Mouse (Mus musculus): Measurements from ENCODE around the gene Rln3. TPM values are rescaled to one million over a fixed set of nuclear protein-coding genes. Genes with fewer than 3 reads are reported as not detected.

Gene Rln3
- polyA plus RNA-seq (2017; shearing (Covaris generic)) = 0.76 TPM

GRCm38 (mm10) chr8:84044900-84045299, at the start of gene Rln3:
Rln3 (minus strand) TSS chr8:84045000.

GRCm38 (mm10) chr8:84066291-84066930, 21.6 kb upstream of the Rln3 start, which contains the start of gene Rfx1:
Rfx1 (plus strand) TSS chr8:84066834.

GRCm38 (mm10) chr8:84065037-84065436, 20.2 kb upstream of the Rln3 start, which contains the start of gene Gm10643:
Gm10643 (minus strand) TSS chr8:84065137.

GRCm38 (mm10) chr8:84042066-84042947, 2.5 kb downstream of the Rln3 start, which contains the start of gene Il27ra:
Il27ra (minus strand) TSS chr8:84042589.

GRCm38 (mm10) chr8:84021096-84021495, 23.7 kb downstream of the Rln3 start, which contains the start of gene Palm3:
Palm3 (plus strand) TSS chr8:84021471.

GRCm38 (mm10) chr8:84011705-84012498, 32.9 kb downstream of the Rln3 start, which contains the start of gene 2210011C24Rik:
2210011C24Rik (minus strand) TSS chr8:84012171.

GRCm38 (mm10) chr8:84001281-84002000, 43.4 kb downstream of the Rln3 start, which contains the start of gene 1700067K01Rik:
1700067K01Rik (plus strand) TSS chr8:84001502.

GRCm38 (mm10) chr8:83997511-83998141, 47.2 kb downstream of the Rln3 start, which contains the start of gene Samd1:
Samd1 (plus strand) TSS chr8:83997672.

Other genes with a start within 250 kb of the Rln3 start
- gene Adgrl1, start 144.9 kb downstream of the Rln3 start, polyA plus RNA-seq (2017; shearing (Covaris generic)) = 10.1 TPM
- gene Gm10644, start 89.8 kb downstream of the Rln3 start, polyA plus RNA-seq (2017; shearing (Covaris generic)) = 1.3 TPM
- 7.9 TPM for gene Asf1b, start 89.5 kb downstream of the Rln3 start, polyA plus RNA-seq (2017; shearing (Covaris generic))
- gene Prkaca, start 72.0 kb downstream of the Rln3 start, polyA plus RNA-seq (2017; shearing (Covaris generic)) = 45.4 TPM
- 9.2 TPM for gene Samd1, start 47.3 kb downstream of the Rln3 start, polyA plus RNA-seq (2017; shearing (Covaris generic))
- 0.68 TPM for gene 1700067K01Rik, start 43.5 kb downstream of the Rln3 start, polyA plus RNA-seq (2017; shearing (Covaris generic))
- not detected for gene 2210011C24Rik, start 32.8 kb downstream of the Rln3 start, polyA plus RNA-seq (2017; shearing (Covaris generic))
- gene Palm3, start 23.5 kb downstream of the Rln3 start, polyA plus RNA-seq (2017; shearing (Covaris generic)) = 9.5 TPM
- gene Il27ra, start 2.4 kb downstream of the Rln3 start, polyA plus RNA-seq (2017; shearing (Covaris generic)) = 200 TPM
- 1.2 TPM for gene Gm10643, start 20.1 kb upstream of the Rln3 start, polyA plus RNA-seq (2017; shearing (Covaris generic))
- 29.8 TPM for gene Rfx1, start 21.8 kb upstream of the Rln3 start, polyA plus RNA-seq (2017; shearing (Covaris generic))
- 28.4 TPM for gene Dcaf15, start 59.8 kb upstream of the Rln3 start, polyA plus RNA-seq (2017; shearing (Covaris generic))
- gene Podnl1, start 81.0 kb upstream of the Rln3 start, polyA plus RNA-seq (2017; shearing (Covaris generic)) = 2.1 TPM
- 26.8 TPM for gene Cc2d1a, start 102.9 kb upstream of the Rln3 start, polyA plus RNA-seq (2017; shearing (Covaris generic))
- 3.4 TPM for gene 4930432K21Rik, start 103.0 kb upstream of the Rln3 start, polyA plus RNA-seq (2017; shearing (Covaris generic))
- not detected for gene Nanos3, start 140.2 kb upstream of the Rln3 start, polyA plus RNA-seq (2017; shearing (Covaris generic))
- 41.4 TPM for gene Zswim4, start 192.1 kb upstream of the Rln3 start, polyA plus RNA-seq (2017; shearing (Covaris generic))
- gene D8Ertd738e, start 204.7 kb upstream of the Rln3 start, polyA plus RNA-seq (2017; shearing (Covaris generic)) = 442 TPM
- gene Mri1, start 212.3 kb upstream of the Rln3 start, polyA plus RNA-seq (2017; shearing (Covaris generic)) = 146 TPM
- gene Ccdc130, start 225.4 kb upstream of the Rln3 start, polyA plus RNA-seq (2017; shearing (Covaris generic)) = 23.9 TPM

All from naive thymus-derived CD4-positive, alpha-beta T cell, adult 5 months (primary cell).